Mouse (Mus musculus) bone marrow, adult 2 months (tissue): ENCODE measurements around the gene Fam207a.

Source experiments
- CTCF ChIP-seq: fragments of 200-500 bp; IDR thresholded peaks from 2 replicates; pipeline ENCODE4 v1.5.1; 2011; ENCODE audit warnings: low read length, control low read depth; ENCODE audit not compliant: control insufficient read depth, insufficient read depth
- POLR2A ChIP-seq: fragments of 200-500 bp; IDR thresholded peaks from 2 replicates; pipeline ENCODE4 v1.6.1; 2011; ENCODE audit warnings: low read depth, mild to moderate bottlenecking, control low read depth, low read length, borderline replicate concordance; ENCODE audit not compliant: control insufficient read depth

DNA sequence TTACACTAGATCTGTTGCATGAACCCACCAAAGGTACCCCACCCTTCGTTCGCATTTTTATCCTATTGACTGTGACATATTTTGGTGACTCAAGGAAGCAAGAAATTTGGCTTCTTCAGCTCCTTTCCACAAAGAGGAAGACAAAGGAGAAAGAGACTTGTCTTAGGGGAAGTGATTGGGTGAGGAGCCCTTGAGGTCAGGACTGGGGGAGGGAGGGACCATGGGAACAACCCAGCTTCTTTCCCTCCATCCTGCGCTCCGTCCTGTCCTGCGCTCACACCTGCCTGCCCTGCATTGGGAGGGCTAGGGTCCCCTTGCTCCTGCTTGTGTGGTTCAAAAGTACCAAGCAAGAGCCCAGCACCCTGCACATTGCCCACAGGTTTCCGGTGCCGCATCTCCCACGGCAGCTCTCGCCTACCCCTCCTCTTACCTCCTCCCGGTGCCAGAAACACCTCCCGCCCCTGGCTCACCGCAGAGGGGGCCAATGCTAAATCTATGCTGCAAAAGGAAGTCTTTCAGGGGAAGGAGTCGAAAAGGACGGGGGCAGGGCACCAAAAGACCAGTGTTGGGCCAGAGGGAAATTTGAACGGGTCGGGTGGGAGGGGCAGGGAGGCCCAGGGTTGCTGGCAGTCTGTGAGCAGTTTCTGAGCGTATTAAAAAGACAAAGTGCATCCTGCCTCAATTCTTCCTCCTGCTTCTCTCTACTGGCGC lies 6.6 kb upstream of the Fam207a start:
- TF ChIP-seq CTCF (no peak), POLR2A (peak; percentile 31; the same call in 1 of the 2 replicates)
